Mouse (Mus musculus) heart, adult 2 months (tissue): ENCODE measurements at regions not wholly inside any gene's neighbourhood (a gene's known extent, or its start where the extent isn't known, plus 50 kb on each side); places are given as distances from the start of the nearest gene placed in this dataset.

ENCODE experiments used
- CTCF ChIP-seq: fragments of 200-600 bp; IDR thresholded peaks from 2 replicates; pipeline ENCODE4 v1.8.1; 2022; ENCODE audit warnings: antibody characterized with exemption, mild to moderate bottlenecking, moderate library complexity
- POLR2A ChIP-seq: fragments of 200-500 bp; IDR thresholded peaks from 2 replicates; pipeline ENCODE4 v1.6.1; 2011; ENCODE audit warnings: mild to moderate bottlenecking, low read depth, low read length, control low read depth; ENCODE audit not compliant: insufficient read depth

DNA sequence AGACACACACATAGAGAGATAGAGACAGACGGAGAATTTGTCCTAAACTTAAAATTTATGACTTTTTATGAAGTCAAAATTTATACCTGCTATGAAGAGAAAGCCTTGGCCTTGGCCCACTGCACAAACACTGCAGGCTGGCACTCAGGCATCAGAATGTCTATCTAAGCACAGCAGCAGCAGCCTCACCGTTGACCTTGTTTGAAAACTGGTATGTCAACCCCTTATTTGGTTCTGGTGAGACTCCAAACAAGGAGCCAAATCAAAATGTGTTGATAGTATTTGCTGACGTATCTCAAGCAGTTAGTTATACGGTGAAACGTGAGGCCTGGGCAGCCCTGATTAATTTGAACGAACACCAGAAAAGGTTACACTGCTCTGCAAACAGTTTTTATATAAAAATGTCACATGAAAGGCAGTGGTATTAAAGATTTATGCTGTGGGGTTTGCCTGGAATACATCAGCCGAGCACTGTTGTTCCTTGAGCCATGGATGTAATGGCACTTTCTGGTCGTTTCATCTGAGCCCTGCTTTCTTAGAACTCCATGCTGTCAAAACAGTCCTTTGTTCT lies 97.1 kb upstream of the Gm9747 start:
- no peak for TF ChIP-seq POLR2A
- no peak for TF ChIP-seq CTCF
